Mouse (Mus musculus): ENCODE measurements around the gene Nat8l. TPM values are rescaled to one million over a fixed set of nuclear protein-coding genes. Genes with fewer than 3 reads are reported as not detected.

The Nat8l gene
- total RNA-seq, 1 experiment from 2014 or later, result 4.0 TPM

- no peak for ATAC-seq (ENCODE audit: extremely low read depth, insufficient number of reproducible peaks, low FRiP score, poor library complexity, severe bottlenecking)
Observed at GRCm38 (mm10) chr5:34000809-34001208, 5.0 kb downstream of the Nat8l start.

GRCm38 (mm10) chr5:34001401-34001800 lies 5.6 kb downstream of the Nat8l start:
- no peak for ATAC-seq (ENCODE audit: extremely low read depth, insufficient number of reproducible peaks, low FRiP score, poor library complexity, severe bottlenecking)

DNA sequence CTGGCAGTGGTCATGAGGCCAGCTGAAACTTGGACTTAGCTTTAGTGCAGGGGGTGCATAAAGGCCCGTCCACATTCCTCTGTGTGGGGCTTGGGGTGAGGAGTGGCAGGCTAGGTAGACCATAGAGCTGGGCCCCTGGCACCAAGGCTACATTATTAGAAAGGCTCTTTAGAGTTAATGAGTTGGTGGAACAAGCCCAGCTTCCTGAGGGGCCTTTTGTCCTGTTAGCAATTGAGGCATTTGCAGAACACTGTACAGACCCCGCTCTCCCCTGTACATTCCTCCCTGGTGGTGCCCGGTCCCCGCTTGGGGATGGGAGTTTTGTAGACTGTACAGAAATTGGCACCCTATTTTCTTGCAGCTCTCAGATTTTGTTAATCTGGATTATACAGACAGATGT lies 6.9 kb downstream of the Nat8l start:
- no peak for ATAC-seq (ENCODE audit: extremely low read depth, insufficient number of reproducible peaks, low FRiP score, poor library complexity, severe bottlenecking)

- no peak for ATAC-seq (ENCODE audit: extremely low read depth, insufficient number of reproducible peaks, low FRiP score, poor library complexity, severe bottlenecking)
Observed at GRCm38 (mm10) chr5:34004618-34005017, 8.8 kb downstream of the Nat8l start.

DNA sequence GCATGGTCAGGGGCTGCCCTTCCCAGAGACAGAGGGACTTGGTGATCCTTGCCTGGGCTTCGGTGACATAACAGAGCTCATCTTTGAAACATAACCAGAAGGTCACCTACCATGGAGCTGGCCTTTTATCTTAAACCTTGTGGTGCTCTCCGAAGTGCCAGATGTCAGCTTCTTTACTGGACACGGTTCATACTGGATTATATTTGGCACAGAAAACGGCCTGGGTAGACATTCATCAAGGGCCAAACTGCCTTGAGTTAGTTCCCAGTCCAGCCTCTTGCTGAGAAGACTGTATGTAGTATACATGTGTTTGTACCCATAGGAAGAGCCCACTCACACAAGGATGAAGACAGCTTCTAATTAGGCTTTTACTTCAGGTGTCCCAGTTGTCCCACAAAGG lies 11.0 kb downstream of the Nat8l start:
- ATAC-seq (ENCODE audit: extremely low read depth, insufficient number of reproducible peaks, low FRiP score, poor library complexity, severe bottlenecking), result no peak

GRCm38 (mm10) chr5:34007392-34007941 lies 11.7 kb downstream of the Nat8l start:
- no peak for ATAC-seq (ENCODE audit: extremely low read depth, insufficient number of reproducible peaks, low FRiP score, poor library complexity, severe bottlenecking)

DNA sequence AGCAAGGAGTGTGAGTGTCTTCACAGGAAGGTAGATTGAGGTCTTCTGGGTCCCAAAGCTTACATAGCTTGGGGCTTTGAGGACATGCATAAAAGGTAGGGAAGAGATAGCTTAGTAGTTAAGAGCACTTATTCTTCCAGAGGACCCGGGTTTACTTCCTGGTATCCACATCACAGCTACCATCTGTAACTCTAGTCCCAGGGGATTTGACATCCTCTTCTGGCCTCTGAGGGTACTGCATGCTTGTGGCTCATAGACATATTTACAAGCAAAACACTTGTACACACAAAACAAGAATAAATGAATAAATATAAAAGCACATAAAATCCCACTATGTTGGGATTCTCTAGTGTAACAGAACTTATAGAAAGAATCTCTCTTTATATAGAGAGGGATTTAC lies 18.9 kb downstream of the Nat8l start:
- ATAC-seq (ENCODE audit: extremely low read depth, insufficient number of reproducible peaks, low FRiP score, poor library complexity, severe bottlenecking), result no peak

GRCm38 (mm10) chr5:34018968-34019367 lies 23.2 kb downstream of the Nat8l start:
- ATAC-seq (ENCODE audit: extremely low read depth, insufficient number of reproducible peaks, low FRiP score, poor library complexity, severe bottlenecking), result no peak

- no peak for ATAC-seq (ENCODE audit: extremely low read depth, insufficient number of reproducible peaks, low FRiP score, poor library complexity, severe bottlenecking)
Observed at GRCm38 (mm10) chr5:34030101-34030500, 34.3 kb downstream of the Nat8l start.

DNA sequence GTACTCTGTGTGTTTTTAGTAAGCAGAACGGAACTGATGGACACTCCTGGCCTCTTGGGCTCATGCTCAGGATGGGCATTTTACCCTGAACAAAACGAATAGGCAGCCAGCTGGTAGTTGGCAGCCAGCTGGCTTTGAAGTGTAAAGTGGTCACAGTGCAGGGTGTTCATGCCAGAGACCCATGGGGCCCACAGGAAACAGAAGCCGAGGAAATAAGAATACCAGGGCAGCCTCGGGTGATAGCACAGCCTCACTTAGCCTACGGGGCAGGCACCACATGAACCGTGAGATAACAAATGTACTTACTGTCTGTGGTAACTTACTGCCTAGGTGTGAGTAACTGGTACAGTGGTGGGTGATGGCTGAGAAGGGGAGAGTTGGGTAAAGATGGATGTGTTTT lies 35.2 kb downstream of the Nat8l start:
- ATAC-seq (ENCODE audit: extremely low read depth, insufficient number of reproducible peaks, low FRiP score, poor library complexity, severe bottlenecking), result no peak

- no peak for ATAC-seq (ENCODE audit: extremely low read depth, insufficient number of reproducible peaks, low FRiP score, poor library complexity, severe bottlenecking)
Observed at GRCm38 (mm10) chr5:34032520-34032919, 36.7 kb downstream of the Nat8l start.

Other genes starting within 250 kb of the Nat8l start
- 21.9 and 24.7 TPM in 2 replicates for gene Letm1, start 213.2 kb upstream of the Nat8l start, total RNA-seq (2017)
- 26.4 and 32.9 TPM in 2 replicates for gene Nsd2, start 175.3 kb upstream of the Nat8l start, total RNA-seq (2017)
- 25.4 and 28.6 TPM in 2 replicates for gene Nelfa, start 59.6 kb upstream of the Nat8l start, total RNA-seq (2017)
- gene Gm1673, start 12.6 kb upstream of the Nat8l start, total RNA-seq (2017), result not detected in 2 replicates
- 0.81 and 1.4 TPM in 2 replicates for gene Poln, start 173.5 kb downstream of the Nat8l start, total RNA-seq (2017)
- gene Haus3, start 173.5 kb downstream of the Nat8l start, total RNA-seq (2017), result 47.8 and 53.3 TPM in 2 replicates
- gene Mxd4, start 191.7 kb downstream of the Nat8l start, total RNA-seq (2017), result 60.3 and 62.8 TPM in 2 replicates

Measured in neutrophil, adult 5-6 weeks (primary cell).